ENCODE assay signal across 8 mouse cellular contexts in the genomic region with DNA sequence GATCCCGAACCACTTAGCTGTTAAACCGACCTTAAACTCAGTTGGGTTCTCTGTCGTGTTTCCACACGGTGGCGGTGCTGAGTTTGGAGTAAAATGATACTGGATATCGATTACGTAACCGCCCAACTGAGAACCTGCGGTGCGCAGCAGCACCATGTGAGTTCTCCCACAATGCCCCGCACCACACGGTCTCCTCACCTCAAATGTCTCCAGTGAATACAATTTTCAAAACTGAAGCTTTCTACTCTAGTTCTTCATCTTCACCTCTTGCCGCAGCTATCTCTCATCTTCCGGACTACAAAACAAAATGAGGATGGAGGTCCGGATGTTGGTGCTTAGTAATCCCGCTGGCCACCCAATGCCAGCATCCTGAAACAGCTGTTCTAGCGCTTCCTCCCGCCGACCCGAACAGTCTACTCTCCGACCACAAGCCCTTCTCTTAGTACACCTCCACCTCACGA. TPM values are rescaled to one million over a fixed set of nuclear protein-coding genes. Genes with fewer than 3 reads are reported as not detected.
DNase-seq lines count a peak whose midpoint lies in the region; ATAC-seq lines count a peak whose summit lies in the region.

No protein-coding gene starts in this region.

- H3K9me3 ChIP-seq in hindbrain, embryonic 15.5 days, result no peaks in the 10 kb centered on the region

- peak overlapping the region; percentile 70 for H3K27ac ChIP-seq in hindbrain, embryonic 15.5 days (replicated peaks)

- peak overlapping the region; percentile 53 for H3K9ac ChIP-seq in hindbrain, embryonic 15.5 days

- DNase-seq in WW6 (ENCODE audit: low read depth, low spot score), result peak; percentile 74
- peak; percentile 90 to 94 for DNase-seq in cerebellum, postnatal 36 days
- DNase-seq in frontal cortex, postnatal 36 days (ENCODE audit: low spot score in 2 of 2), result peak; percentile 88 to 94
- DNase-seq in layer of hippocampus, postnatal 36 days, result peak; percentile 83 to 84
- peak; percentile 87 for DNase-seq in lung, postnatal 25 days (ENCODE audit: low spot score)
- DNase-seq in retina, embryonic 14.5 days (ENCODE audit: low spot score), result peak; percentile 80
- peak; percentile 72 to 77 for DNase-seq in thymus, postnatal 36 days

- peak overlapping the region; percentile 45 for H3K4me3 ChIP-seq in hindbrain, embryonic 15.5 days

- H3K4me2 ChIP-seq in hindbrain, embryonic 15.5 days, result peak overlapping the region; percentile 80

- ATAC-seq in hindbrain, embryonic 15.5 days (ENCODE audit: low FRiP score, low read depth), result peak; percentile 79

- H3K27me3 ChIP-seq in hindbrain, embryonic 15.5 days, result peaks cover 3% of the 10 kb centered on the region; the same call in 1 of the 2 replicates

- 1% methylated on average over 22 of the region's 22 CpGs for WGBS in hindbrain, embryonic 15.5 days

- H3K36me3 ChIP-seq in hindbrain, embryonic 15.5 days, result no peaks in the 10 kb centered on the region

- peaks cover 5% of the 10 kb centered on the region for H3K4me1 ChIP-seq in hindbrain, embryonic 15.5 days (replicated peaks)

RNA-seq across cellular contexts. Expression of a gene that starts 4.5 kb away (rescaled TPM):
- polyA plus RNA-seq in hindbrain, embryonic 15.5 days (2015; fragmentation: Nextera tagmentation; extraction: Ambion mirVana), result 66.0 and 68.2 TPM in 2 replicates
- total RNA-seq in layer of hippocampus, postnatal 36 days (2021), result 10 to 100 TPM; 11.7 to 12.6 TPM

RNA-seq across cellular contexts. Expression of a gene that starts 46.4 kb away (rescaled TPM):
- 0.97 and 1.5 TPM in 2 replicates for polyA plus RNA-seq in hindbrain, embryonic 15.5 days (2015; fragmentation: Nextera tagmentation; extraction: Ambion mirVana)
- total RNA-seq in layer of hippocampus, postnatal 36 days (2021), result 1 to 10 TPM; 6.0 to 6.2 TPM

RNA-seq across cellular contexts. Expression of a gene that starts 53.6 kb away (rescaled TPM):
- 0.35 and 0.39 TPM in 2 replicates for polyA plus RNA-seq in hindbrain, embryonic 15.5 days (2015; fragmentation: Nextera tagmentation; extraction: Ambion mirVana)
- total RNA-seq in layer of hippocampus, postnatal 36 days (2021), result not detected

RNA-seq across cellular contexts. Expression of a gene that starts 54.2 kb away (rescaled TPM):
- 0.07 and 0.12 TPM in 2 replicates for polyA plus RNA-seq in hindbrain, embryonic 15.5 days (2015; fragmentation: Nextera tagmentation; extraction: Ambion mirVana)
- total RNA-seq in layer of hippocampus, postnatal 36 days (2021), result under 1 TPM; 0.27 to 0.40 TPM

Comparison
In these comparisons a context has a peak if more than half of its experiments do, and no peak if none do; other contexts are left out.
1. Peak in every context shown above with its lines: DNase-seq, ATAC-seq, H3K4me3 ChIP-seq and H3K27ac ChIP-seq.